Mouse (Mus musculus) hindbrain, embryonic 15.5 days (tissue): ENCODE measurements at regions not wholly inside any gene's neighbourhood (a gene's known extent, or its start where the extent isn't known, plus 50 kb on each side); places are given as distances from the start of the nearest gene placed in this dataset.
"Not testable (repeated sequence)": the region's sequence is repeated elsewhere in the genome, so short reads cannot be mapped to it uniquely, and the experiment has no call there.

Experiments used
- ATAC-seq: fragments of 200-750 bp; cut with Nextera tagmentation; 2 replicates; pipeline ENCODE4 v1.8.0; 2017; ENCODE audit warnings: low read depth, moderate number of reproducible peaks, moderate TSS enrichment; ENCODE audit not compliant: low FRiP score
- H3K27ac ChIP-seq: fragments of 300-500 bp; sonication (generic); replicated peaks from 2 replicates; pipeline ENCODE4 v1.5.1; 2015; ENCODE audit warnings: mild to moderate bottlenecking, inconsistent platforms
- H3K27me3 ChIP-seq: fragments of 300-500 bp; sonication (generic); 2 replicates; pipeline ENCODE4 v1.6.1; 2015; ENCODE audit warnings: control low read depth, inconsistent platforms
- H3K36me3 ChIP-seq: fragments of 300-500 bp; sonication (generic); 2 replicates; pipeline ENCODE4 v1.6.1; 2015; ENCODE audit warnings: control low read depth, inconsistent platforms
- H3K4me1 ChIP-seq: fragments of 300-500 bp; sonication (generic); replicated peaks from 2 replicates; pipeline ENCODE4 v1.6.1; 2015; ENCODE audit warnings: control low read depth, inconsistent platforms
- H3K4me2 ChIP-seq: fragments of 300-500 bp; sonication (generic); 2 replicates; pipeline ENCODE4 v1.6.1; 2015; ENCODE audit warnings: moderate library complexity, mild to moderate bottlenecking, inconsistent platforms
- H3K4me3 ChIP-seq: fragments of 300-500 bp; sonication (generic); 2 replicates; pipeline ENCODE4 v1.5.1; 2015; ENCODE audit warnings: mild to moderate bottlenecking, inconsistent platforms
- H3K9ac ChIP-seq: fragments of 300-500 bp; sonication (generic); 2 replicates; pipeline ENCODE4 v1.6.1; 2015; ENCODE audit warnings: inconsistent platforms
- H3K9me3 ChIP-seq: fragments of 300-500 bp; sonication (generic); 2 replicates; pipeline ENCODE4 v1.6.1; 2016; ENCODE audit warnings: control low read depth, inconsistent platforms
- WGBS: fragments of 180-500 bp; shearing (Covaris S2); methylation state at CpG from one replicate; pipeline ENCODE4 v1.1.7; 2015; 5-methylcytosine and 5-hydroxymethylcytosine counted together

GRCm38 (mm10) chr17:6489926-6490564 lies 60.1 kb downstream of the Dynlt1b start:
- H3K36me3 ChIP-seq, H3K4me1 ChIP-seq, H3K27me3 ChIP-seq, H3K9me3 ChIP-seq: not testable (repeated sequence)
- 1% methylated on average over 22 of the region's 52 CpGs for WGBS
- Histone ChIP-seq H3K4me2 (peak overlapping the region; percentile 72), H3K4me3 (peak overlapping the region; percentile 53), H3K9ac (peak overlapping the region; percentile 59), H3K27ac (peak overlapping the region; percentile 80)
- ATAC-seq: peak; percentile 87

DNA sequence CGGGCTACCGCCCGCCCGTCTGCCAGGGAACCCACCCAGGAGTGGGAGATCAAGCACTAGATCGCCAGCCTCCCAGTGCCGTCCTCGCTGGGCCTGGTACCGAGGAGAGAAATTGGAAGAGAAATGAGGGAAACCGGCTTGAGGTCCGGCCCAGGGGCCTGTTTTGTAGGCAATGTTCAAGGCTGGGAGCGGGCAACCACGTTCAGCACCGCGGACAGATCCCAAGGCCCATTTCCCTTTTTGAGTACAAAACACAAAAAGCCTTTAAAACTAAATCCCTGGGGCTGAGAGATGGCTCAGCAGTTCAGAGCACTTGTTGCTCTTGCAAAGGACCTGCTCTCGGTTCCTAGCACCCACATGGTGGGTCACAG lies 60.6 kb downstream of the Dynlt1b start:
- not testable (repeated sequence) for H3K27ac ChIP-seq, H3K4me1 ChIP-seq, H3K36me3 ChIP-seq, ATAC-seq, H3K9me3 ChIP-seq, H3K4me2 ChIP-seq, H3K4me3 ChIP-seq, H3K9ac ChIP-seq, H3K27me3 ChIP-seq
- WGBS: no CpG with 5 or more reads among the region's 15 CpGs

- H3K36me3 ChIP-seq, H3K4me1 ChIP-seq, H3K27me3 ChIP-seq, H3K9me3 ChIP-seq, H3K27ac ChIP-seq: not testable (repeated sequence)
- Histone ChIP-seq H3K4me2 (peak overlapping the region; percentile 51), H3K9ac (peak overlapping the region; percentile 9; the same call in 1 of the 2 replicates), H3K4me3 (peak overlapping the region; percentile 32)
- peak; percentile 61; the same call in 1 of the 2 replicates for ATAC-seq
- 29% methylated on average over 19 of the region's 19 CpGs for WGBS
Measured at GRCm38 (mm10) chr17:6492501-6492900, 62.6 kb downstream of the Dynlt1b start.

GRCm38 (mm10) chr17:6492950-6493349 lies 63.0 kb downstream of the Dynlt1b start:
- not testable (repeated sequence) for H3K9me3 ChIP-seq, H3K36me3 ChIP-seq, H3K27me3 ChIP-seq, H3K4me1 ChIP-seq
- Histone ChIP-seq H3K4me2 (peak overlapping the region; percentile 51), H3K27ac (0 out of 2 replicates have a peak overlapping the region, but pooled peaks have one; percentile 35), H3K4me3 (peak overlapping the region; percentile 32), H3K9ac (peak overlapping the region; percentile 37; the same call in 1 of the 2 replicates)
- peak; percentile 58; the same call in 1 of the 2 replicates for ATAC-seq
- 35% methylated on average over 22 of the region's 23 CpGs for WGBS

GRCm38 (mm10) chr17:6496491-6496890 lies 66.6 kb downstream of the Dynlt1b start:
- H3K4me1 ChIP-seq, H3K9me3 ChIP-seq, H3K27me3 ChIP-seq, H3K27ac ChIP-seq, ATAC-seq, H3K9ac ChIP-seq, H3K4me3 ChIP-seq, H3K4me2 ChIP-seq, H3K36me3 ChIP-seq: not testable (repeated sequence)
- 92% methylated on average over 9 of the region's 9 CpGs for WGBS

- not testable (repeated sequence) for H3K4me1 ChIP-seq, H3K9me3 ChIP-seq, H3K4me3 ChIP-seq, ATAC-seq, H3K27me3 ChIP-seq, H3K27ac ChIP-seq, H3K4me2 ChIP-seq, H3K36me3 ChIP-seq, H3K9ac ChIP-seq
- 88% methylated on average over 4 of the region's 6 CpGs for WGBS
Measured at GRCm38 (mm10) chr17:6502676-6503075, 72.8 kb downstream of the Dynlt1b start.

GRCm38 (mm10) chr17:6505896-6506295 lies 76.0 kb downstream of the Dynlt1b start:
- H3K4me2 ChIP-seq, ATAC-seq, H3K36me3 ChIP-seq, H3K27ac ChIP-seq, H3K4me3 ChIP-seq, H3K4me1 ChIP-seq, H3K9me3 ChIP-seq, H3K9ac ChIP-seq, H3K27me3 ChIP-seq: not testable (repeated sequence)
- 90% methylated on average over 6 of the region's 6 CpGs for WGBS

DNA sequence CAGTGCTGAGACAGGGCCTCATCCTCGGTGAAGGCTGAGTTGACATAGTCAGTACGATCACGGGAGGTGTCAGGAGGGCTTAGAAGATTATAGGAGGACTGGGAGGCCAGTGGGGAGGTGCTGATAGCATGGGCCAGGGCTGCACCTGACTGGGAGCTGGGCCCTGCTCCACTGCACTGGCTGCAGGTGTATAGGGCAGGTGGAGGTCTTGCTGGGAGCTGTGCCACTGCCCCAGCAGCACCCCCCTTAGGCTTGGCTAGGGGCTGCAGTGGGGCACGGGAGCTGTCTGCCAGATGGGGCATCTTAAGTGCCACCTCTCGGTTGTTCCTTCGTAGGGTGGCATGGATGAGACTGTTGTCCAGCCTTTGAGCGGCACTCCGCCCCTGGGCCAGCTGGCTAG lies 85.2 kb downstream of the Dynlt1b start:
- not testable (repeated sequence) for H3K27me3 ChIP-seq, H3K4me2 ChIP-seq, H3K4me1 ChIP-seq, H3K4me3 ChIP-seq, H3K9ac ChIP-seq, H3K27ac ChIP-seq, H3K36me3 ChIP-seq, H3K9me3 ChIP-seq, ATAC-seq
- 87% methylated on average over 5 of the region's 8 CpGs for WGBS

- not testable (repeated sequence) for ATAC-seq, H3K9me3 ChIP-seq, H3K9ac ChIP-seq, H3K27ac ChIP-seq, H3K4me1 ChIP-seq, H3K4me3 ChIP-seq, H3K27me3 ChIP-seq, H3K36me3 ChIP-seq, H3K4me2 ChIP-seq
- WGBS: 81% methylated on average over 6 of the region's 6 CpGs
Measured at GRCm38 (mm10) chr17:6519107-6519506, 82.4 kb upstream of the Dynlt1c start.

- 90% methylated on average over 2 of the region's 2 CpGs for WGBS
- H3K9ac ChIP-seq: not testable (repeated sequence)
Measured at GRCm38 (mm10) chr17:6520001-6520400, 81.5 kb upstream of the Dynlt1c start.

GRCm38 (mm10) chr17:6520751-6521150 lies 80.7 kb upstream of the Dynlt1c start:
- not testable (repeated sequence) for H3K4me2 ChIP-seq, H3K4me1 ChIP-seq, H3K9me3 ChIP-seq, H3K27me3 ChIP-seq, H3K36me3 ChIP-seq, H3K9ac ChIP-seq, H3K4me3 ChIP-seq, H3K27ac ChIP-seq, ATAC-seq
- 42% methylated on average over 4 of the region's 4 CpGs for WGBS

More at GRCm38 (mm10) chr17:6520001-6520400, 81.5 kb upstream of the Dynlt1c start:
- H3K4me3 ChIP-seq, H3K4me2 ChIP-seq, H3K27me3 ChIP-seq, H3K27ac ChIP-seq, H3K9me3 ChIP-seq, ATAC-seq, H3K4me1 ChIP-seq, H3K36me3 ChIP-seq: not testable (repeated sequence)

- not testable (repeated sequence) for H3K4me3 ChIP-seq
Measured at GRCm38 (mm10) chr17:6522185-6522584, 79.3 kb upstream of the Dynlt1c start.

DNA sequence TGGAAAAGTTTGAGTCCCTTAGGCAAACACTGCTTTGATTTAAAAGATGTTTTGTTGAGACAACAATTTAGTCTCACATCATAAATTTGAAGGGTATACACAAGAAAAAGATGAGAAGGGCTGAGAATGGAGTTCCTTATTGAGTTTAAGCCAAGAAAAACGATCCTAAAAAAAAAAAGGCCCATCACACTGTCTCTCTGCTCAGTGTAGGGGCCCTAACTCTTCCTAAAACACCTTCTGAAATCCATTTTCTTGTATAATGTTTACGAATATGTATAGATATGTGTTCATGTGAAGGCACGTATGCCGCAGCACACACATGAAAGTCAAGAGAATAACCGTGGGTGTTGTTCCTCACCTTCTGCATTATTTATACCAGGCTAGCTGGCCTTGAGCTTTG lies 62.7 kb upstream of the Dynlt1c start:
- H3K4me3 ChIP-seq, H3K27me3 ChIP-seq, H3K4me2 ChIP-seq, H3K4me1 ChIP-seq, H3K36me3 ChIP-seq, H3K27ac ChIP-seq, ATAC-seq, H3K9me3 ChIP-seq, H3K9ac ChIP-seq: not testable (repeated sequence)
- no CpG with 5 or more reads among the region's 5 CpGs for WGBS

More at GRCm38 (mm10) chr17:6522185-6522584, 79.3 kb upstream of the Dynlt1c start:
- H3K9ac ChIP-seq, H3K36me3 ChIP-seq, H3K4me1 ChIP-seq, H3K27me3 ChIP-seq, H3K27ac ChIP-seq, H3K4me2 ChIP-seq, H3K9me3 ChIP-seq, ATAC-seq: not testable (repeated sequence)
- 81% methylated on average over 6 of the region's 9 CpGs for WGBS
